Mouse (Mus musculus) frontal cortex, postnatal 25 days (tissue): ENCODE measurements around the gene Gsk3a.

Experiments
- DNase-seq, 2 experiments: peaks; one replicate each; pipeline ENCODE4 v3.0.0; 2022; ENCODE audit warnings: low spot score in 2 of 2

The Gsk3a gene

DNA sequence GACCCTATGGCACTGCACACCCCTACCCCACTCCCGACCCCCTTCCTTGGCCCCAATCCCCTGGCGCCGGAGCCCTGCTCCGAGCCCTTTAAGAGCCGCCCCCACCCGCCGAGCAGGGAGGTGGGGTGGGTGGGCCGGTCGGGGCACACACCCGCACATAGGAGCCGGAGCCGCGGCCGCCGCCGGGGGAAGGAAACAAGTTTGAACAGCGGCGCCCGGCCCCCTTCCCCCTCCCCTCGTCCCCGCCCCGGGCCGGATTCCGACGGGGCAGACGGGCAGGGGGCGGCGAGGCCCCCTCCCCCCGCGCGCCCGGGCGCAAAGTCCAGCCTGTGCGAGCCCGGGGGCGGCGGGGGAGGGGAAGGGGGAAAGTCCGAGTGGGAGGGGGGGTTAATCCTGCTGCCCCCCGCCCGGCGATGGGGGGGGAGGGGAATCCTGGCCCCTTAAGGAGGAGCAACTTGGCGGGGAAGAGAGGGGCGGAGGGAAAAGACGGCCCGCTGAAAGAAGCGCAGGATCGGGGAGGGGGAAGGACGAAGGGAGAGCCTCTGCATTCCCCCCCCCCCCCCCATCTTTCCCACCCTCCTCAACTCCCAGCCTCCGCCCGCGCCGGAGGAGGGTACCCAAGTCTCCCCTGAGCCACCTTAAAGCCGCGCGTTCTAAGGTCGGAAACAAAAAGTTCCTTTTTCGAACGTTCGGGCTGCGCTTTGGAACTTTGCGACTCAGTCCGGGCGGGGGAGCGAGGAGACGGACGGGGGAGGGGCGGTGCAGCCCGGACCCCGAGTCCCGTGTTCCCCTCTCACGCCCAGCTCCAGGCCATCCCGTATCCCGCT is 11.9 kb upstream of the Gsk3a start:
- DNase-seq = peak; percentile 50 to 52

DNA sequence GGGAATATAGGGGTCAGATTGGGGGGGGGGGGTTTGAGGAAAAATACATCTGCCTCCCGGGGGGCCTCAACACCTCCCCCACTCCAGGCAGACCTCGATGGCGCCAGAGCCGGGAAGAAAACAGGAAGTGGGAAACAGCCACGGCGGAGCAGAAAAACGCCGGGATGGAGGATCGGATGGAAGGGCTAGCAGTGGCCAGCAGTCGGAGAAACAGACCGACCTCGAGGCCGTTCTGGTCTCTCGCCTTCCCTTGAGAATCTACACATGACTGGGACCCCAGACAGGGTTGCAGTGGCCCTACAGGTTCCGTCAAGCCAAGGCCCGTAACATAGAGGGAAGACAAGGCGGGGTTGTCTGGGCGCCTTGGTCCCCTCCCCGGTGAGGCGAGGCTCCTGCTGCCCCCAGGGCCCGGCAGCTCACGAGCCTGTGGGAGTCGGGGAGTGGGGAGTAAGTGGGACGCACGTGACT is 11.2 kb upstream of the Gsk3a start:
- DNase-seq = no peak

- peak; percentile 60 to 65 for DNase-seq
Measured at GRCm38 (mm10) chr7:25248018-25248647, 10.5 kb upstream of the Gsk3a start.

DNA sequence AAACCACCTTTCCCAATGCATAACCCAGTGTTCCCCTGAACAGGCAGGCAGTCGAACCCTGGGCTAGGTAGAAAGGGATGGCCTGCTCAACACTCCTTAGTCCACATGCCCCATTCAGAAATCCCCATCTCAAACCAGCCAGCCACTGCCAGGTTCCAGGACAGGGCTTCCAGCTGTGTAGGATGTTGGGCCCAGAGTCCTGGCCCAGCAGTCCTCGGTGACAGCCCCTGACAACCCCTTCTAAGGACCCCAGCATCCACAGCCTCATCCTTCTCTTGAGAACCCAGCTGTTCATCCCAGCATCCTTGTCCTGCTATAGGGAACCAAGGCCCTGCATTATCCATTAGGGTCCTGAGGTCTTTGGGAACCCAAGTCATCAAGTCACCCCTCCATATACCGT is 9.8 kb upstream of the Gsk3a start:
- DNase-seq = no peak

DNA sequence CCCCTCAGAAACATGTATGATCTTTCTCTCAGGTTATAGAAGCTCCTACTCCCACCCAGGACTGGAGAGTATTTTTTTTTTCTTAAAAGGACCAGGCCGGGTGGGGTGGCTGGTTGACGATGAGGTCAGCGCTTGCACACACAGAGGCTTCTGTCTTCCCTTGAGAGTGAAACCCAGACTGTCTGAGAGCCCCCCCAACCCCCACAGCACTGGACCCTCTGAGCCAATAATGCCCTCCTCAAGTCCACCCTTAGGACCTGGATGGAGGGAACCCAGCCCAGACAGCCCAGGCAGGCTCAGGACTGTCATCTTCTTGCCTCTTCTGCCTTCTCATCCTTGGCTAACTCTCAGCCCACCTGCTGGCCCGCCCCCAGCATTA is 9.1 kb upstream of the Gsk3a start:
- DNase-seq = no peak

- DNase-seq = peak; percentile 51 to 62
Measured at GRCm38 (mm10) chr7:25246079-25246758, 8.6 kb upstream of the Gsk3a start.

DNA sequence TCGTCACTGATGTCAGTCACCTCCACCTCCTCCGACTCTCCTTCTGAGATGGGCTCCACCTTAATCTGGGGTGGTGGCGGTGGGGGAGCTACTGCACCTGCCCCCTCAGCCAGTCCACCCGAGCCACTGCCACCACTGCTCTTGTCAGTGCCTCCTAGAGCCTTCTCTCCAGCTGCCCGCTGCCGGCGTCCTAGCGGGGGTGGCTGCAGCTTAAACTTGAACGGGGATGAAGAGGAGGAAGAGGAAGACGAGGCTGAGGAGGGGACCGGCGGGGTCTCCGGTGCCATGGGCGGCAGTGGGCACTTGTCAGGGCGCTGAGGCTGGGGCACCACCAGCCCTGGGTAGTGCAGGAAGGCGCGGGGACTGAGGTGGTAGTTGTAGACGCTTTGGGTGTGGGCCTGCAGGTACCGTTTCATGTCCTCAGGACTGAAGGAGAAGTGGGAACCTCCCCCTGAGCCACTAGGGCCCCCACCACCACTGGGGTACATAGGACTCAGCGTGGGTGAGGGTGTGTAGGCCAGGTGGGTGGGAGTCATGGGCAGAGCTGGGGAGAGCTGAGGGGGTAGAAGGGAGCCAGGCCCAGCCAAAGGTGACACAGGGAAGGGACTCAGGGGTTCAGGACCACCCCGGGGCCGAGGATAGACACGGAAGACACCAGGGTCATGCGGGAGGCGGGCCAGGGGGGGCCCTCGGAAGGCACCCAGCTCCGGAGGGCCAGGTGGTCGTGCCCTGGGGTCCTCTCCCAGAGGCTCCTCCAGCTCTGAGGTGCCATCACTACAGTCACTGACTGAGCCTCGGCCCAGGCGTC is 7.1 kb upstream of the Gsk3a start:
- no peak for DNase-seq

DNA sequence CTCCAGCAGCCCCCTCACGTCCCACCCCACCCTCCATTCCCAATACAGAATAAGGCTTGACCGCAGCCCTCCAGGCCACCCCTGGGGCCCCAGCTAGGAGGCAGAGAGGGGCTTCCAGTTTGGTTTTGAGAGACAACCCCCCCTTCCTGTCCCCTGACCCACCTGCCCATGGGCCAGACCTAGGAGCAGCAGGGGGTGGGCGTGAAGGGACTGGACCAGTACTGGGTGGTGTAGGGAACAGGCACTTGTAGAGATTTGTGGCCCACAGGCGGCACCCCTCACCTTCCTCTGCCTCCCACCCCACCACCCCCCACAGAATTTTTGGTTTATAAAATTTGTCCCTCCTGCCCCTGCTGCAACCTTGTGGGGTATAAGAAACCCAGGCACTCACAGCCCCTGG is 5.7 kb upstream of the Gsk3a start:
- no peak for DNase-seq

GRCm38 (mm10) chr7:25241062-25241461 is 3.4 kb upstream of the Gsk3a start:
- DNase-seq = peak; percentile 46 to 70

DNA sequence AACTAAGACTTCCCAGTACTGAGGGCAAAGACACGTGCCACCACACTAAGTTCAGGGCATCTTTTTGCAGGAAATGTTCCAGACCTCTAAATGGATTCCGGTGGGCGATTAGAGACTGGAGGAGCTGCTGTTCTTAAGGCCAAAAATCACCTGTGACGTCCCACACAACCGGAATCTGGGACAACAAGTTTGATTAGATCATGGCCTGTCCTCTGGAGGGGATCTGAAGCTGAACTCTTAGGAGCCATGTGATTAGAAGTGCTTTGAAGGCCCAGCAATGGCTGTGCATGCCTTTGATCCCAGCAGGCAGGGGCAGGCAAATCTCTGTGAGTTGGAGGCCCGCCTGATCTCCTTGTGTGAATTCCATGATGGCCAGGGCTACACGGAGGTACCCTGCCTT is 3.0 kb upstream of the Gsk3a start:
- no peak for DNase-seq

DNA sequence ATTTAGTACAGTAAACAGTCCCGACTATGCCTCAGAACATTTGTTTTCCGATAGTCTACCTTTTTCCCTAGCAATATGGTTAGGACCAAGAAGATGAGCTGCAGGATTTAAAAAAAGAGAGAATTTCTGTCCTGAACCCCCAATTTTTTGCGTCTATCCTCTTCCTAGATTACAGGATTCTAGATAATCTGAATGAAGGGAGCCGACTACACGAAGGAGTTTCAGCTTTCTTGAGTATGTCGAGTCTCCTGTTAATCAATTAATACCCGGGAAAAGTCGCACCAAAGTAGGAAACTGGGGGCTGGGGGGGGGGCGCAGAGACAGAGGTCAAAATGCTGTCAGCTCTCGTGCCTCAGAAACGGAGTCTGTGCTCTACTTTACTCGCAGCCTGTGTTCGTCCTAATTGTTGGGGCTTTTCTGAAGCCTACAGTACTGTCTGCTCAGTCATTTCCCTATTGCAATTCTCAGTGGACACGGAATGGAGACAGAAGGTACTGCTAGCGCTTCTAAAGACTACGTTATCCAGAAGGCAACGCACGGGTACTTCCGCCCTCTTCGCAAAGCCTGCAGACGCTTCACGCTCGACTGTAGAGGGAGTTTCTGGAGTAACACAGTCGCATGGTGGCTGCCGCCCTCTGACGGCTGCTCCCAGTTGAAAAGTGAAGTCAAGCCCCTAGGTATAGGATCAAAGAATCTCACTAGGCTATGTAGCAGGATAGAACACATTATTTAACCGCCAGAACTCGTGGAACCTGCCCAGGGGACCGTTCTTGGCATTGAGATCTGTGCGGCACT is 1.4 kb upstream of the Gsk3a start:
- peak; percentile 66 to 78 for DNase-seq

DNA sequence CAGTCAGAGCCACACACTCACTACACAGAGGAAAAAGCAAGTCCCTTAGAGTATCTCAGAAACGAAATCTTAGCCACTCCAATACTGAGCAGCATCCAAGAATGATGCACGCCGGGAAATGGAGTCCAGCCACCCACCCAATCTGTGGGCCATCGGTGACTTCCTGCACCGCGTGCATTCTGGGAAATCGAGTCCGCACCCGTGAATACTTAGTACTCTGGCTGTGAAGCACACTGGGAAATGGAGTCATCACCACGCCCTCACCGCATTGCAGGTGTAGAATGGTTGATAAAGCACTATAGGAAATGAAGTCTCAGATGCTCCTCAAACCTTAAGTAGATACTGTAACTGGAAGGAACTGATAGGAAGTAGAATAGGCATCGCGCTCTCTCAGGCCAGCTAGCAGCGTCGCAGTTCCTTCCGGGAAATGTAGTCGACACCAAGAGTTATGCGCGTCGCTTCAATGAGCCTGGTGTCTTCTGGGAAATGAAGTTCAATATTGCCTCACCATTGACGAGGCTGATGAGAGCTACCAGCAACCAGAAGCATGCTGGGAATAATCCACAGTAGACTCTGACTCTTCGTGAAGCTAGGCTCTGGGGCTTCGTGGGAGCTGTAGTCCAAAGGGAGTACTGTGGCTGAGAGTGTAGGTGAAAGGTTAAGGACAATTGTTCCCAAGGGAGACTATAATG is 510 bp upstream of the Gsk3a start:
- DNase-seq = peak; percentile 90 to 94

- no peak for DNase-seq
Measured at GRCm38 (mm10) chr7:25235526-25235925, 2.1 kb downstream of the Gsk3a start.

- DNase-seq = no peak
Measured at GRCm38 (mm10) chr7:25233061-25233460, 4.6 kb downstream of the Gsk3a start.

- no peak for DNase-seq
Measured at GRCm38 (mm10) chr7:25232101-25232648, 5.5 kb downstream of the Gsk3a start.

DNA sequence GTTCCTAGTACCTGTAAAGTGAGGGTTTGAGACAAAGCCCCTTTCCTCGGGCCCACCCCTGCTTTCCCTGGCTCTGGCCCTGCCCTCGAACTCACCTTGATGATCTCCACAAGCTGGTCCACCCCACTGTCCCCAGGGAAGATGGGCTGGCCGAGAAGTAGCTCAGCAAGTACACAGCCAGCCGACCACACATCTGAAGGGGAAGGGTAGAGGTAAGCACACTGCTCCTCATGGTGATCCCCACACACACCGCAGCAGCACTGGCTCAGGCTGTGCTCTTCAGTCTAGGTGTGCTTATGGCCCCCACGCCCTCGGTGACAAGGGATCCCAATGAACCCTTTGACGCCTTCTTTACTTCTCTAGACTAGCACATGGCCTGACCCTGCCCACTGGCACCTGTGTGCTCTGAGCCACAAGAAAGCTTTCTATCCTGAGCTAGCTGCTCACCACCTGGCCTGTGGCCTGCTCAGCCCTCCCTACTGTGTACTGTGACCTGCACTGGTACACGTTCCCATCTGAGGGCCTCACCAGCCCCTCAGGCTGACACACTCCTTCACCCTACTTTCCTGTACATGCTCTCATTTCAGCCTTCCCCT is 6.9 kb downstream of the Gsk3a start:
- DNase-seq = no peak

- no peak for DNase-seq
Measured at GRCm38 (mm10) chr7:25227523-25228300, 9.9 kb downstream of the Gsk3a start.

- no peak for DNase-seq
Measured at GRCm38 (mm10) chr7:25222275-25222967, 15.2 kb downstream of the Gsk3a start.
